Mouse (Mus musculus): Measurements from ENCODE around the gene Flad1. TPM values are rescaled to one million over a fixed set of nuclear protein-coding genes. Genes with fewer than 3 reads are reported as not detected.

Flad1 gene
- polyA plus RNA-seq, 1 experiment from 2014 or later = 26.5 TPM

GRCm38 (mm10) chr3:89388901-89389740, 22.5 kb downstream of the Flad1 start:
- DNase-seq (ENCODE audit: low spot score) = peak; percentile 41
- no peak overlapping the region for H3K4me3 ChIP-seq (ENCODE audit: low read depth, low read length)
- WGBS = 74% methylated on average over 5 of the region's 6 CpGs
- H3K36me3 ChIP-seq (ENCODE audit: control insufficient read depth, insufficient read depth, low read length) = no peaks in the 10 kb centered on the region
- no peak for ATAC-seq (ENCODE audit: low FRiP score)
- H3K27me3 ChIP-seq (ENCODE audit: control insufficient read depth, insufficient read depth, low read length) = peaks cover 7% of the 10 kb centered on the region
- H3K27ac ChIP-seq (ENCODE audit: low read depth, low read length) = no peak overlapping the region
- H3K9me3 ChIP-seq (ENCODE audit: control insufficient read depth, low read length) = no peaks in the 10 kb centered on the region
- H3K4me1 ChIP-seq (replicated peaks; ENCODE audit: control insufficient read depth, insufficient read depth, low read length) = peaks cover 20% of the 10 kb centered on the region
- no peak overlapping the region for H3K4me2 ChIP-seq (replicated peaks; ENCODE audit: low read depth, low read length)
- no peak overlapping the region for H3K9ac ChIP-seq (ENCODE audit: low read depth, low read length)

- Histone ChIP-seq H3K27me3 (ENCODE audit: control insufficient read depth, insufficient read depth, low read length) (peaks cover 7% of the 10 kb centered on the region), H3K9ac (ENCODE audit: low read depth, low read length) (no peak overlapping the region), H3K36me3 (ENCODE audit: control insufficient read depth, insufficient read depth, low read length) (no peaks in the 10 kb centered on the region), H3K4me2 (replicated peaks; ENCODE audit: low read depth, low read length) (no peak overlapping the region; the same call in 1 of the 2 replicates), H3K4me1 (replicated peaks; ENCODE audit: control insufficient read depth, insufficient read depth, low read length) (peaks cover 20% of the 10 kb centered on the region), H3K9me3 (ENCODE audit: control insufficient read depth, low read length) (no peaks in the 10 kb centered on the region), H3K27ac (ENCODE audit: low read depth, low read length) (no peak overlapping the region), H3K4me3 (ENCODE audit: low read depth, low read length) (no peak overlapping the region)
- WGBS = 78% methylated on average over 10 of the region's 11 CpGs
- ATAC-seq (ENCODE audit: low FRiP score) = no peak
- no peak for DNase-seq (ENCODE audit: low spot score)
Observed at GRCm38 (mm10) chr3:89388134-89388881, 23.4 kb downstream of the Flad1 start.

- no peaks in the 10 kb centered on the region for H3K36me3 ChIP-seq (ENCODE audit: control insufficient read depth, insufficient read depth, low read length)
- DNase-seq (ENCODE audit: low spot score) (no peak), ATAC-seq (ENCODE audit: low FRiP score) (no peak)
- no peak overlapping the region for H3K4me3 ChIP-seq (ENCODE audit: low read depth, low read length)
- no peak overlapping the region for H3K9ac ChIP-seq (ENCODE audit: low read depth, low read length)
- peaks cover 16% of the 10 kb centered on the region for H3K4me1 ChIP-seq (replicated peaks; ENCODE audit: control insufficient read depth, insufficient read depth, low read length)
- no peaks in the 10 kb centered on the region for H3K9me3 ChIP-seq (ENCODE audit: control insufficient read depth, low read length)
- WGBS = 74% methylated on average over 11 of the region's 11 CpGs
- H3K4me2 ChIP-seq (replicated peaks; ENCODE audit: low read depth, low read length) = no peak overlapping the region
- no peak overlapping the region for H3K27ac ChIP-seq (ENCODE audit: low read depth, low read length)
- H3K27me3 ChIP-seq (ENCODE audit: control insufficient read depth, insufficient read depth, low read length) = peaks cover 6% of the 10 kb centered on the region
Observed at GRCm38 (mm10) chr3:89387632-89388031, 24.0 kb downstream of the Flad1 start.

- Histone ChIP-seq H3K4me2 (replicated peaks; ENCODE audit: low read depth, low read length) (no peak overlapping the region), H3K36me3 (ENCODE audit: control insufficient read depth, insufficient read depth, low read length) (no peaks in the 10 kb centered on the region), H3K9ac (ENCODE audit: low read depth, low read length) (no peak overlapping the region), H3K27ac (ENCODE audit: low read depth, low read length) (no peak overlapping the region), H3K4me1 (replicated peaks; ENCODE audit: control insufficient read depth, insufficient read depth, low read length) (peaks cover 11% of the 10 kb centered on the region; the same call in 1 of the 2 replicates), H3K4me3 (ENCODE audit: low read depth, low read length) (no peak overlapping the region), H3K9me3 (ENCODE audit: control insufficient read depth, low read length) (no peaks in the 10 kb centered on the region), H3K27me3 (ENCODE audit: control insufficient read depth, insufficient read depth, low read length) (no peaks in the 10 kb centered on the region)
- 52% methylated on average over 17 of the region's 17 CpGs for WGBS
- ATAC-seq (ENCODE audit: low FRiP score) (no peak), DNase-seq (ENCODE audit: low spot score) (no peak)
Observed at GRCm38 (mm10) chr3:89386438-89387420, 24.9 kb downstream of the Flad1 start.

GRCm38 (mm10) chr3:89385451-89385850, 26.2 kb downstream of the Flad1 start:
- Histone ChIP-seq H3K9ac (ENCODE audit: low read depth, low read length) (no peak overlapping the region), H3K27me3 (ENCODE audit: control insufficient read depth, insufficient read depth, low read length) (no peaks in the 10 kb centered on the region), H3K4me1 (replicated peaks; ENCODE audit: control insufficient read depth, insufficient read depth, low read length) (no peaks in the 10 kb centered on the region), H3K27ac (ENCODE audit: low read depth, low read length) (no peak overlapping the region), H3K4me2 (replicated peaks; ENCODE audit: low read depth, low read length) (no peak overlapping the region), H3K4me3 (ENCODE audit: low read depth, low read length) (no peak overlapping the region), H3K36me3 (ENCODE audit: control insufficient read depth, insufficient read depth, low read length) (no peaks in the 10 kb centered on the region), H3K9me3 (ENCODE audit: control insufficient read depth, low read length) (no peaks in the 10 kb centered on the region)
- ATAC-seq (ENCODE audit: low FRiP score) = no peak
- no peak for DNase-seq (ENCODE audit: low spot score)
- WGBS = 43% methylated on average over 10 of the region's 11 CpGs

GRCm38 (mm10) chr3:89384331-89385076, 27.2 kb downstream of the Flad1 start:
- no peak overlapping the region for H3K4me3 ChIP-seq (ENCODE audit: low read depth, low read length)
- no peak overlapping the region for H3K9ac ChIP-seq (ENCODE audit: low read depth, low read length)
- no peaks in the 10 kb centered on the region for H3K27me3 ChIP-seq (ENCODE audit: control insufficient read depth, insufficient read depth, low read length)
- no peaks in the 10 kb centered on the region for H3K36me3 ChIP-seq (ENCODE audit: control insufficient read depth, insufficient read depth, low read length)
- ATAC-seq (ENCODE audit: low FRiP score) = no peak
- H3K4me1 ChIP-seq (replicated peaks; ENCODE audit: control insufficient read depth, insufficient read depth, low read length) = no peaks in the 10 kb centered on the region
- no peak for DNase-seq (ENCODE audit: low spot score)
- no peaks in the 10 kb centered on the region for H3K9me3 ChIP-seq (ENCODE audit: control insufficient read depth, low read length)
- 63% methylated on average over 12 of the region's 12 CpGs for WGBS
- H3K4me2 ChIP-seq (replicated peaks; ENCODE audit: low read depth, low read length) = no peak overlapping the region
- H3K27ac ChIP-seq (ENCODE audit: low read depth, low read length) = no peak overlapping the region

GRCm38 (mm10) chr3:89383651-89384255, 27.9 kb downstream of the Flad1 start:
- Histone ChIP-seq H3K4me2 (replicated peaks; ENCODE audit: low read depth, low read length) (no peak overlapping the region), H3K9ac (ENCODE audit: low read depth, low read length) (no peak overlapping the region), H3K36me3 (ENCODE audit: control insufficient read depth, insufficient read depth, low read length) (no peaks in the 10 kb centered on the region), H3K27ac (ENCODE audit: low read depth, low read length) (no peak overlapping the region), H3K9me3 (ENCODE audit: control insufficient read depth, low read length) (no peaks in the 10 kb centered on the region), H3K4me3 (ENCODE audit: low read depth, low read length) (no peak overlapping the region), H3K4me1 (replicated peaks; ENCODE audit: control insufficient read depth, insufficient read depth, low read length) (no peaks in the 10 kb centered on the region), H3K27me3 (ENCODE audit: control insufficient read depth, insufficient read depth, low read length) (no peaks in the 10 kb centered on the region)
- no peak for DNase-seq (ENCODE audit: low spot score)
- WGBS = 92% methylated on average over 5 of the region's 5 CpGs
- no peak for ATAC-seq (ENCODE audit: low FRiP score)
